Mouse (Mus musculus): ENCODE measurements around the gene Cdon.

Cdon gene

DNA sequence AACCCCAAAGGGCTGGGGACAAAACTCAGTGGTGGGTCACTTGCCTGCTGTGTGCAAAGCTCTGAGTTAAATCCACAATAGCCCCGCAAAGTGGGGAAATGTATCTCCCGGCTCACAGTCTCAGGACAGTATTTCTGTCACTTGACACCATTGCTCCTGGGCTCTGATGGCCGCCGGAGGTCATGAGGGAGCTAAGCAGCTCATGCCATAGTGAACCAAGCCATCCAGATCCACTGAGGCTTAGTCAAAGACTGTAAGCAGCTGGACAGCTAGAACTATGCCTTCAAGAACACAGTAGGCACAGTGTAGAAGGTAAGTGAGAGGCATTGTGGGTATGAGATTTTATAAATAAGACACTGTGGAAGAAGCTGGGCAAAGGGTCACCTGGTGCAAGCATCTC, 74.0 kb downstream of the Cdon start:
- no peak for DNase-seq

DNA sequence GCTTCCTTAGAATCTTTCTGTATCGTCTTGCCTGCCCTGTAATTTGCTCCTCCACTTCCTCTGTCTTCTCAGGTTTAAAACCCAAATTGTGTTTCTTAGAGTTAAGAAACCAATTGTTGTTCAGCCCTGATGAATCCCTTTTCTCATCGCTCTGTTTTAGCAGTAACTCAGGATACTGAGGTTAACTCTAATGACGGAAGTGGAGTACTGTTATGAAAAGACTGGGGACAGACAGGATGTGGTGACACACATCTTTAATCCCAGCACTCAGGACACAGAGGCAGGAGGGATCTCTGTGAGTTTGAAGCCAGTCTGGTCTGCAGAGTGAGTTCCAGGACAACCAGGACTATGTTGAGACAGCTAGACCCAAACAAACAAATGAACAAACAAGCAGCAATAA, 74.5 kb downstream of the Cdon start:
- DNase-seq = no peak

GRCm38 (mm10) chr9:35499946-35500345, 79.0 kb downstream of the Cdon start:
- DNase-seq = no peak

DNA sequence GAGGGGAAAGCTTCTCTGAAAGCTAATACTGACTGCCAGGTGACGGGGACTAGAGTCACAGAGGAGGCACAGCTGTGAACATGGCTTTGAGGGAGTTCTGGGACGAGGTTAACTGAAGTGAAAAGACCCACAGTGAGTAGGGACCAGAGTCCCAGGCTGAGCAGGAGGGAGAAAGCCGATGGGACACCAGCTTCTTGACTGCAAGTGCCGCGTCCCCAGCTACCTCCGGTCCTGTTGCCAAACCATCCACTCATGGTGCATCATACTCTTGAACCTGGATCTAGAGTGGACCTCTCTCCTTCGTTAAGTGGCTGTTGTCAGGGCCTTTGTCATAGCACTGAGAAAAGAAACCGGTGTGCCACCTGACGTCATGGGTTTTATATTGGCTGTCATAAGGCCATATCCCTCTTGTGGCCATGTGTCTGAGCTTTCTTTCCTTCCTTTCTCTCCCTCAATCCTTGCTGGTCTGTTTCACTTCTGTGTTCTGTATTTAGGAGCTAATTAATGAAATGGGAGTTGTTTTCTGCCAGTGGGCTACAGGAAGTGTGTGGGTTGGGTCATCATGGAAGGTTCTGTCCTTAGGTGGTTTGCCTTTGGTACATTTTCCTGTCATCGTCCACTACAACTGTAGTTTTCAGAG, 81.6 kb downstream of the Cdon start:
- no peak for DNase-seq

DNA sequence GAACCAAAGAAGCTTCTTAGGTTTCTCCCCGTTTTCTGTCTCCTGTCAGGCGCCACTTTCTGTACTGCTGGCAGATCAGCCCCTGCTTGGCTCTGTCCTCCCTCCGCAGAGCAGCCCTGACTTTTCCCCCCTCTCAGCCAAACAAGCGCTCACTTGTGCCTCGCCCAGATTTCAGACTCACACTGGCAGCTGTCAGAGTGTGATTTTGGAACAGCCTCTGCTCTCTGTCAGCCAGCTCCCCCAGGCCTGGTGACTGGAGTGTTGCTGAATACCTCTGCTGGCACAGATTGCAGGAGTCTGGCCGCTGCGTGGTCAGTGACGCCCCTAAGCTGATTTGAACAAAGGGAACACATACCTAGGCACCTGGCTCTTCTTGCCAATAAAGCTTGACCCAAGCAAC, 87.3 kb downstream of the Cdon start:
- peak; percentile 46 for DNase-seq

DNA sequence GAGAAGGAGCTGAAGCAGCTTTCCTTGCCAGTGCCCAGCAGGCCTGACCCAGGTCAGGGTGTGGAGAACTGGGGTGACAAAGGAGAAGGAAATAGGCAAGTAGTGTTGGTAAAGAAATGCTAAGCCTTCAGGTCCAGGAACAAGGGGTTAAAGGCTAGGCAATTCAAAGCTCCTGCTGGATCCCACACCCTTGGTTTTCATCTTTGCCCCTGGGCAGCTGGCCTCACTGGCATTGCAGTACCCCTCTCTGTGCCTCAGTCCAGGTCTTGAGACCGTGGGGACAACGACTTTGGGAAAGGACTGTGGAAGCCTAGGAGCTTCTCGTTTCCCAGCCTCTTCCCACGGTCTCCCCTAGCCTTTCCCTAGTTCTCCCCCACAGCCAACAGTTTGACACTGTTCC, 93.0 kb downstream of the Cdon start:
- no peak for DNase-seq

DNA sequence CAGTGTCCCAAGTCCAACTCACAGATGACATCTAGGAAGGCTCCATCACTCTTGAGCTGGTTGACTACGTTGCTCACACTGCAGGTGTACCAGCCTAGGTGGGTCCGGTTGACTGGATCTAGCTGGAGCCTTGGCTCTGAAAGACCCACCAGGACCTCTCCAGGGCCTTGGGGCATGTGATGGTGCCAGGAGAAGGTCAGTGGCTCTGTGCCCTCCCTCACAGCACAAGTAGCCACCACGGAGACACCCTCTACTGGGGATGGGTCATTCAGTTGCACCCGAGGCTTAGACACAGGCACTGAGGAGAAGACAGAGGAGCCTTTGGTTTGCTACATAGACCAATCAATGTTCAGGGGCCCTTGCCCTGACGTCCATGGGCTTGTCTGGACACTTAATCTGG, 95.3 kb downstream of the Cdon start:
- DNase-seq = no peak

- no peak for DNase-seq
Observed at GRCm38 (mm10) chr9:35516711-35517110, 95.8 kb downstream of the Cdon start.

DNA sequence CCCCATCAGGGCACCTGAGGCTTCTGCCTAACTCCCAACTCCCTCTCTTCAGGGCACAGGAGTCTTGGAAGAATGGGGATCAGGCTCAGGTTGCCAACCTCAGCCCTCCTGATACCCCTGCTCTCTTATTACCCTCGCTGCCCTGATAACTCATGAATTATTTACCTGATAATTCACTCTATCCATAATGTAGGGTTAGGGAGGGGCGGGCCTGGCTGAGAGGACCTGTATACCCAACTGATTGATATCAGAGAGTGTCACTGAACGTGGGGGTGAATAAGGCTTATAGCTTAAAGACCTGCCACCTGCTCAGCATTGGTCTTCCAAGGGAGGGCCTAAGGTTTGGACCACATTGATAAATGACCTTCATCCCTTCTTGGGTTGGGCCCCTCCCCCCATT, 97.2 kb downstream of the Cdon start, which contains the start of gene Gm1113:
Gene Gm1113, minus strand, starts transcription at position 101 of the 400 bp plus-strand sequence.
- DNase-seq = no peak

GRCm38 (mm10) chr9:35520631-35521348, 99.9 kb downstream of the Cdon start:
- no peak for DNase-seq

DNA sequence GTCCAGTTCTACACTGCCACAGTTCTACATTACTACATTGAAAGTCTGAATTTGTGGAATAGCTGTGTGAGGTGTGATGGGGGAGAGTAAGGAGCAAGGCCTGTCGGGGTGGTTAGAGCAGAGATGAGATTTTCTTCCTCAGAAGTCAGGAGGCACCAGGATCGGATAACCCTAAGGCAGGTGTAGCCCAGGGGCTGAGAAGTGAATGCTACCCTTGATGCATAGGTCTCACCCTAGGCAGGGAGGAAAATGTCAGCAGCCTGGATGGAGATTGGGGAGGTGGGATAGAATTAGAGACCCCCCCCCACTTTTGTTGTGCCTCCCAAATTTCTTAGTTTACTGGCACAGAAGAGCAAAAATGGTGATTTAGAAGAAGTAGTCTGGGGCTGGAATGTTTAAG, 101.3 kb downstream of the Cdon start:
- DNase-seq = no peak

- DNase-seq = no peak
Observed at GRCm38 (mm10) chr9:35522821-35523515, 102.0 kb downstream of the Cdon start.

- no peak for DNase-seq
Observed at GRCm38 (mm10) chr9:35523541-35523940, 102.6 kb downstream of the Cdon start.

DNA sequence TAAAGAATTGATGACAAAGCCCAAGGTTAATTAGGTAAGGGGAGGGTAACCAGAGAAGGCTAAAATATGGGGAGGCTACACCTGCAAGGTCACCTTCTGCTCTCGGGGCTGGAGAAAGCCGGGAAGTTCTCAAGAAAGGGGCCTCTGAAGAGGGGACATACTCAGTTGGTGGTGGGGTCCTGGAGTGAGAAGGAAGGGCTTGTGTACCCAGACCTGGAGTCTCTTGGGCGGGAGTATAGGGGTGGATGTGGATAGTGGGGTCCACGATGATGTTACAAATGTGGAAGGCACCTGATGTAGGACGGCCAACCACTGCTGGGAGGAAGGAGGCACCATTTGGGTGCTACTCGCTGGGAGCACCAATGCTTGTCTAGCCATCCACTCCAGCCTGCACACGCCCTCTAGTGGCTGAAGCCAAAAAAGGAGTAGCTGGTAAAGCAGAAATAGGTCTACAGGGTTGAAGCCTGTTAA, 103.0 kb downstream of the Cdon start:
- DNase-seq = peak; percentile 83

DNA sequence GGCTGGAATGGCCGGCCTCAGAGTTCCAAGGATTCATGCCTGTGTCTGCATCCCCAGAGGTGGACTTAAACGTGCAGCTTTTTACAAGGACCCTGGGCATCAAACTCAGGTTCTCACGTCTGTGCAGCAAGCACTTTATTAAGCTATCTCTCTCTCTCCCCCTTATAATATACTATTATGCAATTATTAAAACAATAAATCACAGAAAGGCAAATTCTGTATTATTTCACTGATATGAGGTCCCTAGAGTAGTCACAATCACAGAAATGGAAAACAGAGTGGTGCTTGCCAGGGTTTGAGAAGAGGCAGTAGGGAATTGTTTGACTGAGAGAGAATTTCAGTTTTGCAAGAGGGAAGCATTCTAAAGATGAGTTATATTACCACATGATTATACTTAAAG, 108.2 kb downstream of the Cdon start:
- DNase-seq = no peak

DNA sequence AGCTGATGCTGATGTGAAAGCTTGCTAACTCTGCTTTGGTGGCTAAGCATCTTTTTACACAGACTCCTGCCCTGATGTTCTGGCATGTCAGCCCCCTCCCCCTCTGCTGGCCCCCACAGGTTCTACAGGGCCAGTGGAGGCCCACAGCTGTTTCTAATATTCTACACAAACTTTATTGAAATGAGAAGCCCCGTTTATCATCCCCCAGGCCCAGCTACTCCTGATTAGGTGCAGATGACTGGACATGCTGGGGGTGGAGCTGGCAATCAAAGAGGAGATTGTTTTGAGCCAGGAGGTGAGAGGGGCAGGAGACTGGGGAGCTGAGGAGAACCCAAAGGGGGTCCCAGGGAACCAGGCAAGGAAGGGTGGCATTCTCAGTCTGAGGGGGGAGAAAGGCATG, 108.9 kb downstream of the Cdon start:
- DNase-seq = peak; percentile 53

DNA sequence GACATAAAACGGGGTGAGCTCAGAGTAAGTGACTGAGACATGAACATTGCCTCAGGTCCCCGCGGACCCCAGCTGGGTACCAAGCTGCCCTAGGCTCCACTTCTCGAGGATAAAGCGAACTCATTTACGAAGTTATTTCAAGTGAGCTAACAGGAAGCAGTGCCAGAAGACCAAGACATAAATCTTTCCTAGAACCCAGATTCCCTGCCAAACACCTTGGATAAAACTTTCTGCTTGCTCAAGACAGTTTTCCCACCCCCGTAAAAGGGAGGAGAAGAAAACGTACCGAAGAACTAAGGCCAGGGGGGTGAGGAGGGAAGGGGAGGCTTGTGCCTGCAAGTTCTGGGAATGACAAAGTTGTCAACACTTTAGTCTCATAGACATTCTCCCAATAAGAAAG, 112.3 kb downstream of the Cdon start:
- no peak for DNase-seq

DNA sequence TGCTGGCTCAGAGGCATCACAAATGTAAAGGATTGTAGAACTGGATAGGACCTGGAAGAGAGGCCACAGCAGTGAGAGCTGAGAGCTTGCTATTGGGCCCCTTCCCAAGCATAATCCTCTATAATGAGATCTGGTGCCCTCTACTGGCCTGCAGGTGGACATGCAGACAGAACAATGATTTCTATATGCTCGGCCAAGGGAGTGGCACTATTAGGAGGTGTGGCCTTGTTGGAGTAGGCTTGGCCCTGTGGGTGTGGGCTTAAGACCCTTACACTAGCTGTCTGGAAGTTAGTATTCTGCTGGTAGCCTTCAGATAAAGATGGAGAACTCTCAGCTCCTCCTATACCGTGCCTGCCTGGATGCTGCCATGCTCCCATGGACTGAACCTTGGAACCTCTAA, 114.2 kb downstream of the Cdon start:
- DNase-seq = peak; percentile 91

GRCm38 (mm10) chr9:35535876-35536275, 114.9 kb downstream of the Cdon start:
- DNase-seq = no peak

- no peak for DNase-seq
Observed at GRCm38 (mm10) chr9:35539001-35539750, 118.2 kb downstream of the Cdon start.

DNA sequence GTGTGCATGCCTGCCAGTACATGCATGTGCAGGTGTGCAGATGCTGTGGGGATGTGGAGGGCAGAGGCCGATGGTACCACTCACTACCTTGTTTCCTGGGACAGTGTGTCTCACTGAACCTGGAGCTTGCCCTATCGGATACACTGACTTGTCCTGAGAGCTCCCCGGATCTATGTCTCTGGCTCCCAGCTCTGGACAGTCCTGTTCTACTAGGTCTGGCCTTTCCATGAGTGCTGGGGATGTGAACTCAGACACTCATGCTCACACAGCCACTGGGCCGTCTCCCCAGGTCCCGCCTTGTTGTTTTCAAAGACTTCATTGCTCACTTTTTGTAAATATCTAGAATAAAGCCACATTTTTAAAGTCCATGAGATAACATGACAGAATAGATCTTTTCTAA, 120.1 kb downstream of the Cdon start:
- DNase-seq = no peak

DNA sequence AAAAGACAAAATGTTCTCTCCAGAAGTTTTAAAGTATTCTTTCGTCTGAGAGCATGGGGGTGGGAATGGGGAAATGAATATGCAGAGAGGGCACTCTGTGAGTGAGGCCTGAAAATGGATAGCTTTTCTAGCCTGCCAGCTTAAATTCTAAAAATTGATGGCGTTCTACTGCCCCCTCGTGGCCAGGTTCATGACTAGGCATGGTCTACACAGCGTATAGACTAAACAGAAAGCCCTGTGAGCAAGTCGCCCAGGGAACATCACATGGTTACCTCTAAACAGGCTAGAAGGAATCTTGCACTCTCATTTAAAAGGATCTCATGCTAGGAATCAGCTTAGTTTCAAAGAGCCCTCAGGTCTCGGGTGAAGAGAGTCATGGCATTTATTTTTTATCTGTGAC, 120.6 kb downstream of the Cdon start:
- peak; percentile 84 for DNase-seq

GRCm38 (mm10) chr9:35541941-35542340, 121.0 kb downstream of the Cdon start:
- no peak for DNase-seq

Measured in retina, postnatal 1 day (tissue).